Mouse (Mus musculus) myocyte (in vitro differentiated cells): Measurements from ENCODE around the gene Th.

Source experiments
- E2F4 ChIP-seq: IDR thresholded peaks from one replicate; pipeline ENCODE4 v1.6.1; 2011; ENCODE audit warnings: mild to moderate bottlenecking, control low read depth, moderate library complexity; ENCODE audit not compliant: insufficient read depth
- POLR2A ChIP-seq: IDR thresholded peaks from one replicate; pipeline ENCODE4 v1.6.1; 2011; ENCODE audit warnings: low read depth, mild to moderate bottlenecking, control low read depth, moderate library complexity; ENCODE audit not compliant: insufficient read length
- TCF3 ChIP-seq: IDR thresholded peaks from one replicate; pipeline ENCODE4 v1.6.1; 2011; ENCODE audit warnings: low read depth, control low read depth; ENCODE audit not compliant: insufficient read length

DNA sequence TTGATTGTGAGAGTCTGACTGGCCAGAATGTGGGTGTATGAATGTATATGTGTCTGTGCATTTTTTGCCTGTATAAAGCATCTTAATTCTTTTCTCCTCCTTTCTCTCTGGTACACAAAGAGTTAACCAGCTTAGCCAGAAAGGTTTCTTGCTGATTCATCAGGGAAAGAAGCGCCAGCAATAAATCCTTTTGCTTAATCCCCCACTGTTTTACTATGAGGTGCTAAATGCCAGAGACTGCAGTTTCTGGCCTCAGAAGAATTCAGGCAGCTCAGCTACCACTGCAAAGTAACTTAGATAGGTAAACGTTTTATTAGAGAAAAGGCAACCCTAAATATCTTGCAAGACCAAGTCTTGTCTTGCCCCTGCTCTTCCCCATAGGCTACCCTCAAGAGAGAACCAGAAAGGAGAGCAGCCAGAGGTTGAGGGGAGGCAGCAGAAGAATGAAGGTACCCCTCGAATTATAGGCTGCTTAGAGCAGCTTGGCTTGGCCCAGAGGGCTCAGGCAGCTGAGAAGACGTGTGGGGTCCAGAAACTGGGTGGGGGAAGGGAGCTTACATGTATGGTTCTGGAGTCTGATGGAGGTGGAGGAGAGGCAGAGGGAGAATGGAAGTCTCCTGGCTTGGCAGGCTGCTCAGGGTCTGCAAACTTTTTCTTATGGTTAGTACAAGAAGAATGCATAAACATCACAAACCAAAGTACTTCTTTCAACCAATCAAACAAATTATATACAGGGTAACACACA, 61.3 kb downstream of the Th start:
- TF ChIP-seq POLR2A (no peak), E2F4 (no peak), TCF3 (no peak)
